Mouse (Mus musculus) limb, embryonic 14.5 days (tissue): ENCODE data around the gene Myo15b. TPM values are rescaled to one million over a fixed set of nuclear protein-coding genes. Genes with fewer than 3 reads are reported as not detected.

ENCODE experiments used
- ATAC-seq: fragments of 200-750 bp; cut with Nextera tagmentation; 2 replicates; pipeline ENCODE4 v1.8.0; 2017; ENCODE audit warnings: low read depth, moderate number of reproducible peaks, moderate TSS enrichment; ENCODE audit not compliant: low FRiP score
- DNase-seq: peaks from one replicate; pipeline ENCODE4 v3.0.0-alpha.2; 2015; ENCODE audit warnings: low spot score
- H3K27ac ChIP-seq: fragments of 300-500 bp; sonication (generic); replicated peaks from 2 replicates; pipeline ENCODE4 v1.5.1; 2014; ENCODE audit warnings: low read depth, mild to moderate bottlenecking, low read length, moderate library complexity, mixed read lengths
- H3K27me3 ChIP-seq: fragments of 300-500 bp; sonication (generic); 2 replicates; pipeline ENCODE4 v1.6.1; 2014; ENCODE audit warnings: low read length, mixed read lengths; ENCODE audit not compliant: control insufficient read depth, insufficient read depth
- H3K36me3 ChIP-seq: fragments of 300-500 bp; sonication (generic); 2 replicates; pipeline ENCODE4 v1.6.1; 2014; ENCODE audit warnings: mild to moderate bottlenecking, low read length, moderate library complexity, mixed read lengths; ENCODE audit not compliant: control insufficient read depth, insufficient read depth
- H3K4me1 ChIP-seq: fragments of 300-500 bp; sonication (generic); 2 replicates; pipeline ENCODE4 v1.6.1; 2014; ENCODE audit warnings: antibody characterized with exemption, low read length, mixed read lengths; ENCODE audit not compliant: control insufficient read depth, insufficient read depth
- H3K4me2 ChIP-seq: fragments of 300-500 bp; sonication (generic); replicated peaks from 2 replicates; pipeline ENCODE4 v1.6.1; 2014; ENCODE audit warnings: low read depth, mild to moderate bottlenecking, low read length, moderate library complexity; ENCODE audit not compliant: severe bottlenecking
- H3K4me3 ChIP-seq: fragments of 300-500 bp; sonication (generic); replicated peaks from 2 replicates; pipeline ENCODE4 v1.5.1; 2014; ENCODE audit warnings: low read length
- H3K9ac ChIP-seq: fragments of 300-500 bp; sonication (generic); 2 replicates; pipeline ENCODE4 v1.6.1; 2014; ENCODE audit warnings: mild to moderate bottlenecking, low read depth, low read length, moderate library complexity; ENCODE audit not compliant: severe bottlenecking
- H3K9me3 ChIP-seq: fragments of 300-500 bp; sonication (generic); 2 replicates; pipeline ENCODE4 v1.6.1; 2016; ENCODE audit warnings: low read length; ENCODE audit not compliant: control insufficient read depth
- POLR2A ChIP-seq: fragments of 200-500 bp; IDR thresholded peaks from 2 replicates; pipeline ENCODE4 v1.8.0; 2012; ENCODE audit warnings: inconsistent platforms, mild to moderate bottlenecking, moderate library complexity, borderline replicate concordance; ENCODE audit not compliant: insufficient read depth, insufficient read length; ENCODE audit errors: extremely low read depth
- WGBS: fragments of 180-500 bp; shearing (Covaris S2); extraction: QIAGEN DNeasy Blood & Tissue Kit; methylation state at CpG from one replicate; pipeline ENCODE4 v1.1.7; 2014; 5-methylcytosine and 5-hydroxymethylcytosine counted together
- polyA plus RNA-seq, 2 experiments: library from polyadenylated mRNA; depleted of rRNA in 1 of 2; stranded (reverse) in 1 of 2; unstranded in 1 of 2; fragments of >200 nt; fragmentation: Nextera tagmentation in 1 of 2; extraction: Ambion mirVana in 1 of 2; gene quantifications; 2 replicates each; pipeline versions ENCODE4 v1.2.1 to v1.2.3; 2012 to 2014

Gene Myo15b
- polyA plus RNA-seq, 2 experiments = 0.55 to 0.56 TPM

DNA sequence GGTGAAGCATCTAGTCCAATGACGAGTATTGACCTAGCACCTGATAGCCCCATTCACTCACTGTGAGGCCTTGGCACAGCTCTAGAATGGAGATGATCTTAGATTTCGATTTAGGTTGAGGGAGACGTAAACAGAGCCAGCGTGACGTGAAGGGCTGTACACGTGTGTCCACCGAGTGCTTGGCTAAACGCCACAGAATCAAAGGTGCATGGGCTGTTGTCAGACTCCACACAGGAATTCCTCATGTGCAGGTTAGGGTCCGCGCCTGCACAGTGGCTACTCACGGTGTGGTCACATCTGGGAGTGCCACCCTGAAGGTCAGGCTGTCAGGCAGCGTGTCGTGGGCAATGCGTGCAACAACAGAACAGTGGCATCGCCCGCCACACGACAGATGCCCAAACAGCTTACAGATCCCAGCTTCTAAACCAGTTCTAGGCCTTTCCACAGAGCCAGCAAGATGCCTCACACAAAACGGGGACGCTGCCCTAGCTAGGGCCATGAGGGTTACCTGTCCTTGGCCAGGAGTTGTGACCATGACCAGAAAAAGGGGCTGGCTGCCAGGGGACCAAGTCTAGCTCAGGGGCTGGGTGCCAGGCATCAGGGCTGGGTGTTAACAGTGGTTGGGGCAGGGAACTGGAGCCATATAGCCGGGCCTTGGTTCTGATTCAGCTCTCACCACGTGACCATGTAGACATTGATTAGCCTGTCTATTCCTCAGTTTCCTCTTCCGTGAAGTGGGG, 20.4 kb upstream of the Myo15b start:
- TF ChIP-seq POLR2A = no peak
- Histone ChIP-seq H3K4me3 (no peak overlapping the region), H3K9ac (no peak overlapping the region), H3K4me2 (no peak overlapping the region), H3K9me3 (no peaks in the 10 kb centered on the region), H3K4me1 (peaks cover 22% of the 10 kb centered on the region), H3K27ac (no peak overlapping the region), H3K27me3 (no peaks in the 10 kb centered on the region), H3K36me3 (no peaks in the 10 kb centered on the region)
- ATAC-seq (no peak), DNase-seq (no peak)
- WGBS = 95% methylated on average over 22 of the region's 22 CpGs

DNA sequence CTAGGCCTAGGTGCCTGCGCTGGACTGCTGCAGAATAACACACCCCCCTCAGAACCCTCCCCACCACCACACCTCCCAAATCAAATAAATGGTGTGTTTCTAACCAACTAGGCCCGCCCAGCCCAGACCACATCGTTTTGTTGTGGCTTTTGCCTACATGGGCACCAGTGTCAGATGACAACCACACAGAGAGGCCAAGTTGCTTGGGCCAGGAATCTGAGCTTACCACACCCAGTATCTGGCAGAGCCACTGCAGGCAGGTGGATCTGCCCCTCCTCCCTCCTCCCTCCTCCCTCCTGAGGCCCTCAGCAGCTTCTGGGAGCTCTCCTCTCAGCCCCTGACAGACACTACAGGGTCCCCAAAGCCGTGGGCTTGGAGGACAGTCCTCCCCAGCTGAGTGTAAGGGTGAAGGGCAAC, 19.3 kb upstream of the Myo15b start:
- TF ChIP-seq POLR2A = no peak
- DNase-seq (no peak), ATAC-seq (0 out of 2 replicates have a peak, but pooled peaks have one; percentile 13)
- Histone ChIP-seq H3K4me1 (peaks cover 15% of the 10 kb centered on the region; the same call in 1 of the 2 replicates), H3K27ac (no peak overlapping the region), H3K4me2 (no peak overlapping the region), H3K9ac (no peak overlapping the region), H3K9me3 (no peaks in the 10 kb centered on the region), H3K27me3 (no peaks in the 10 kb centered on the region), H3K36me3 (no peaks in the 10 kb centered on the region), H3K4me3 (no peak overlapping the region)
- WGBS = 23% methylated on average over 4 of the region's 4 CpGs

DNA sequence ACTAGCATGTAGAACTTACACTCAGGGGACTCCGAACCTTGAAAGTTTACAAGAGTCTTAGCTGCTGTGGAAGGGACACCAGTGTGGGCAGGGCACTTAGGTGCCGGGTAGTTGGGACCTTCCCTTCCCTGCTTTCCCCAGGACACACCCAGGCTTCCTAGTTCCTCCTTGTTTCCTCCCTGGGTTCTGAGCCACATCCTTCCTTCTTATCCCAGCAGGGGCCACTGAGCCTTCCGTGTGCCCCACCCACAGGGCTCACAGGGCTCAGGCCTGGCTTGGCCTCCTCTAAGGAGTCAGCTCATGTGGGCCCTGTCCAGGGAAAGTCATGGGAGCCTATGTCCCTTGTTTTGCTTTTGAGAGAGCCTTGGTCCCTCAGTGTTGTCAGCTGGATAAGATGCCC, 18.5 kb upstream of the Myo15b start:
- Histone ChIP-seq H3K27me3 (no peaks in the 10 kb centered on the region), H3K4me3 (no peak overlapping the region), H3K9me3 (no peaks in the 10 kb centered on the region), H3K4me2 (no peak overlapping the region), H3K27ac (no peak overlapping the region), H3K36me3 (no peaks in the 10 kb centered on the region), H3K4me1 (peaks cover 15% of the 10 kb centered on the region; the same call in 1 of the 2 replicates), H3K9ac (no peak overlapping the region)
- 62% methylated on average over 3 of the region's 3 CpGs for WGBS
- no peak for TF ChIP-seq POLR2A
- ATAC-seq (no peak), DNase-seq (no peak)

DNA sequence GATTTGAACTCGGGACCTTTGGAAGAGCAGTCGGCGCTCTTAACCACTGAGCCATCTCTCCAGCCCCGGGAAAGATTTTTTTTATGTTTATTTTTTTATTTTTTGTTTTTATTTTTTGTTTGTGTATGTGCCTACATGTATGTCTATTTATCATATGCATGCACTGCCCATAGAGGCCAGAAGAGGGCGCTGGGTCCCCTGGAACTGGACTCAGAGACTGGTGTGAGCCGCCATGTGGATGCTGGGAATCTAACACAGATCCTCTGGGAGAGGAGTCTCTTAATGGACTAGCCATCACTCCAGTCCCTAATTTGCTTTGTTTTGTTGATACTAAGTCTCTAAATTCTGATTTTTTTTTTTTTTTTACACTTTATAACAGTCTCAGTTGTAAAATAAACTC, 17.2 kb upstream of the Myo15b start:
- Histone ChIP-seq H3K36me3 (no peaks in the 10 kb centered on the region; the same call in 1 of the 2 replicates), H3K4me2 (no peak overlapping the region), H3K27ac (no peak overlapping the region), H3K4me3 (no peak overlapping the region), H3K9ac (no peak overlapping the region), H3K4me1 (peaks cover 15% of the 10 kb centered on the region; the same call in 1 of the 2 replicates), H3K27me3 (no peaks in the 10 kb centered on the region), H3K9me3 (no peaks in the 10 kb centered on the region)
- ATAC-seq (no peak), DNase-seq (no peak)
- TF ChIP-seq POLR2A = no peak
- 90% methylated on average over 6 of the region's 6 CpGs for WGBS

DNA sequence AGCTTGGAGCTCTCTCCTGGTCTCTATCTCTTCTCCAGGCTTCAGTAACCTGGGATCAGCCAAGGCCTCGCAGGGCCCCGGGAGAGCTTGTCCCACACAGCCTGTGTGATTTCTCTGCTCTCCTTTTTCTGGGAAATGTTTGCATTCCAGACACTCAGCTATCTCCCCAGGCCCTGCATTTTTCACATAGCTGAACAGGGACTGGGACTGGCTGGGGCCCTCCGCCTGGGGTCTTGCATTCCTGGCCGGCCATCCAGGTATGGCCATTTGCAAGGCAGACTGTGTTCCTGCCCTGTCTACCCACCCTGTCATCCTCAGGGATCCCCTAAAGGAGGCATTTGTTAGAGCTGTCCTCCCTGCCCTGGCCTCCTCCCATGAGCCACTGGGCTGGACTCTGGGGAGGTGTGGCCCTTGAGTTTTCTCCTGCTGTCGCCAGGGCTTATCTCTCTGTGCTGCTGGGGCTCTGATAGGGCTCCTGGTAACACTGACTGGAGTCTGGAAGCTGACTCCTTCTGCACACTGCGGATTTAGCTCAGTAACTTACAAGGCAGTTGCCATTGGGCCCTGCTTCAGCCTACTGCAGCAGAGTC, 16.1 kb upstream of the Myo15b start:
- no peak for TF ChIP-seq POLR2A
- Histone ChIP-seq H3K4me3 (no peak overlapping the region), H3K9me3 (no peaks in the 10 kb centered on the region), H3K27ac (peak overlapping the region; percentile 59), H3K27me3 (no peaks in the 10 kb centered on the region), H3K36me3 (no peaks in the 10 kb centered on the region; the same call in 1 of the 2 replicates), H3K9ac (peak overlapping the region; percentile 41; the same call in 1 of the 2 replicates), H3K4me1 (peaks cover 15% of the 10 kb centered on the region; the same call in 1 of the 2 replicates), H3K4me2 (no peak overlapping the region)
- ATAC-seq (peak; percentile 27), DNase-seq (no peak)
- 19% methylated on average over 6 of the region's 6 CpGs for whole genome bisulfite sequencing
